ENCODE assay signal across 25 mouse cellular contexts in genomic region chr12:43920396-43920795, GRCm38 (mm10).
DNase-seq lines count a peak whose midpoint lies in the region; ATAC-seq and TF ChIP-seq lines count a peak whose summit lies in the region.
"Had no signal": no experiment of that assay in that cellular context is flagged by ENCODE, and none has a peak within 500 bp of the region (broad histone marks: within the 10 kb centered on the region; RNA-seq: fewer than 3 reads in every experiment).

No protein-coding gene starts in this region.

- in situ Hi-C loops in ES-E14 (cut with MboI; ENCODE audit: low sequenced_read_pairs in 2 of 2, unreplicated experiment in 2 of 2), result no loop called here

- H3K27me3 ChIP-seq in midbrain, embryonic 14.5 days (ENCODE audit: control insufficient read depth, insufficient read depth, low read length), result no peaks in the 10 kb centered on the region
- no peaks in the 10 kb centered on the region for H3K27me3 ChIP-seq in midbrain, postnatal 0 days (ENCODE audit: insufficient read depth, low read length)
- H3K27me3 ChIP-seq: forebrain, embryonic 13.5 days; heart, embryonic 12.5 days; heart, embryonic 15.5 days; hindbrain, embryonic 13.5 days; intestine, embryonic 15.5 days had no signal

- peak; percentile 14; the same call in 1 of the 2 replicates for ATAC-seq in midbrain, embryonic 14.5 days (ENCODE audit: low FRiP score, low TSS enrichment)
- no peak for ATAC-seq in midbrain, postnatal 0 days (ENCODE audit: low FRiP score)
- ATAC-seq: CD4-positive, CD25-positive, alpha-beta regulatory T cell, adult 4 months; forebrain, embryonic 13.5 days; hindbrain, embryonic 16.5 days; intestine, embryonic 15.5 days had no signal

- no peak for TF ChIP-seq CTCF in midbrain, postnatal 0 days (IDR thresholded peaks at IDR 0.05)

- no peaks in the 10 kb centered on the region for H3K36me3 ChIP-seq in midbrain, embryonic 14.5 days (ENCODE audit: control insufficient read depth, insufficient read depth, low read length)
- H3K36me3 ChIP-seq in midbrain, postnatal 0 days (ENCODE audit: insufficient read depth, low read length), result no peaks in the 10 kb centered on the region
- H3K36me3 ChIP-seq in ES-E14 (ENCODE audit: control insufficient read depth, insufficient read depth, low read length, poor library complexity, severe bottlenecking), result no peaks in the 10 kb centered on the region
- H3K36me3 ChIP-seq: forebrain, embryonic 10.5 days; heart, embryonic 12.5 days; heart, embryonic 15.5 days; hindbrain, embryonic 10.5 days; hindbrain, embryonic 13.5 days; intestine, embryonic 15.5 days had no signal

- no peak overlapping the region for H3K9ac ChIP-seq in midbrain, embryonic 14.5 days (replicated peaks; ENCODE audit: low read length)
- no peak overlapping the region for H3K9ac ChIP-seq in midbrain, postnatal 0 days (replicated peaks; ENCODE audit: low read length, poor library complexity, severe bottlenecking)
- no peak overlapping the region for H3K9ac ChIP-seq in ES-E14 (ENCODE audit: insufficient read depth, low read depth, low read length, poor library complexity, severe bottlenecking)
- H3K9ac ChIP-seq: forebrain, embryonic 13.5 days; heart, embryonic 12.5 days; heart, embryonic 15.5 days; hindbrain, embryonic 13.5 days; intestine, embryonic 15.5 days had no signal

- no peak overlapping the region for H3K27ac ChIP-seq in midbrain, embryonic 14.5 days (replicated peaks; ENCODE audit: low read depth, low read length)
- no peak overlapping the region for H3K27ac ChIP-seq in midbrain, postnatal 0 days (ENCODE audit: low read depth, low read length)
- H3K27ac ChIP-seq in ES-E14 (ENCODE audit: insufficient read depth, low read depth, low read length, poor library complexity, severe bottlenecking), result no peak overlapping the region; the same call in 1 of the 2 replicates
- H3K27ac ChIP-seq: forebrain, embryonic 10.5 days; forebrain, embryonic 13.5 days; heart, embryonic 15.5 days; hindbrain, embryonic 10.5 days; hindbrain, embryonic 13.5 days; intestine, embryonic 15.5 days had no signal

- no peaks in the 10 kb centered on the region for H3K9me3 ChIP-seq in midbrain, embryonic 14.5 days (ENCODE audit: control insufficient read depth, low read length)
- no peaks in the 10 kb centered on the region for H3K9me3 ChIP-seq in midbrain, postnatal 0 days (ENCODE audit: low read length)
- no peaks in the 10 kb centered on the region for H3K9me3 ChIP-seq in ES-E14 (ENCODE audit: control insufficient read depth, insufficient read depth, low read depth, low read length)
- H3K9me3 ChIP-seq: forebrain, embryonic 10.5 days; forebrain, embryonic 13.5 days; heart, embryonic 12.5 days; heart, embryonic 15.5 days; hindbrain, embryonic 10.5 days; hindbrain, embryonic 13.5 days; intestine, embryonic 15.5 days had no signal

- peaks cover 3% of the 10 kb centered on the region; the same call in 1 of the 2 replicates for H3K4me1 ChIP-seq in midbrain, embryonic 14.5 days (ENCODE audit: control insufficient read depth, insufficient read depth, low read length)
- H3K4me1 ChIP-seq in midbrain, postnatal 0 days (ENCODE audit: insufficient read depth, low read length), result no peaks in the 10 kb centered on the region
- peaks cover 3 to 5% of the 10 kb centered on the region in 2 experiments; a peak in 3 of 4 replicates for H3K4me1 ChIP-seq in ES-E14 (ENCODE audit: control insufficient read depth in 2 of 2, insufficient read depth in 2 of 2, low read length in 2 of 2, poor library complexity in 1 of 2)
- H3K4me1 ChIP-seq: forebrain, embryonic 10.5 days; forebrain, embryonic 13.5 days; heart, embryonic 12.5 days; heart, embryonic 15.5 days; hindbrain, embryonic 10.5 days; hindbrain, embryonic 13.5 days; intestine, embryonic 15.5 days had no signal

- DNase-seq in midbrain, embryonic 14.5 days, result peak; percentile 6
- DNase-seq in midbrain, postnatal 0 days (ENCODE audit: low spot score), result no peak
- DNase-seq in ES-E14 (ENCODE audit: low read depth, low spot score) (peak; percentile 54), ZHBTc4 (ENCODE audit: low read depth, low spot score) (peak; percentile 88)
- no peak for DNase-seq in cerebellum, postnatal 14 days
- DNase-seq in adrenal gland, adult 8-10 months, result no peak
- DNase-seq: adrenal gland, adult 2 months; adrenal gland, postnatal 25 days; cerebellum, adult 11-12 months; cerebellum, adult 9-10 months; cerebellum, postnatal 25 days; gastrocnemius, postnatal 25 days; heart, adult 18-20 months; heart, postnatal 10 days; heart, postnatal 36 days; kidney, adult 11 months had no signal

- H3K4me2 ChIP-seq in midbrain, embryonic 14.5 days (ENCODE audit: low read length), result no peak overlapping the region
- no peak overlapping the region for H3K4me2 ChIP-seq in midbrain, postnatal 0 days (ENCODE audit: low read depth, low read length, poor library complexity, severe bottlenecking)
- H3K4me2 ChIP-seq: forebrain, embryonic 13.5 days; heart, embryonic 12.5 days; heart, embryonic 15.5 days; hindbrain, embryonic 13.5 days; intestine, embryonic 15.5 days had no signal

- no peak overlapping the region for H3K4me3 ChIP-seq in midbrain, embryonic 14.5 days (replicated peaks; ENCODE audit: low read depth, low read length)
- H3K4me3 ChIP-seq in midbrain, postnatal 0 days (ENCODE audit: low read depth, low read length), result no peak overlapping the region
- H3K4me3 ChIP-seq in ES-E14 (ENCODE audit: insufficient read depth in 1 of 2, low read depth in 1 of 2, low read length in 2 of 2, poor library complexity in 1 of 2, severe bottlenecking in 1 of 2), result no peak overlapping the region
- H3K4me3 ChIP-seq: forebrain, embryonic 10.5 days; forebrain, embryonic 13.5 days; heart, embryonic 12.5 days; heart, embryonic 15.5 days; hindbrain, embryonic 10.5 days; hindbrain, embryonic 13.5 days; intestine, embryonic 15.5 days had no signal

- WGBS in midbrain, embryonic 14.5 days, result 55% methylated on average over 4 of the region's 4 CpGs
- WGBS in midbrain, postnatal 0 days, result 50% methylated on average over 4 of the region's 4 CpGs

TF ChIP-seq in ES-E14, 5 proteins besides CTCF, POLR2A, EP300 and RAD21:
- TF ChIP-seq HCFC1 (IDR thresholded peaks at IDR 0.05; ENCODE audit: borderline replicate concordance, insufficient read depth, low read length) (no peak), ZNF384 (IDR thresholded peaks at IDR 0.05; ENCODE audit: low read depth, low read length) (no peak), CHD2 (IDR thresholded peaks at IDR 0.05; ENCODE audit: low read depth, low read length) (no peak), ZC3H11A (IDR thresholded peaks at IDR 0.05; ENCODE audit: borderline replicate concordance, low read depth, low read length) (no peak), MAFK (IDR thresholded peaks at IDR 0.05; ENCODE audit: insufficient read depth, low read depth, low read length) (no peak)

Comparison
In these comparisons a context has a peak if more than half of its experiments do, and no peak if none do; other contexts are left out.
1. DNase-seq: peak in midbrain, embryonic 14.5 days (single experiment), ES-E14 (single experiment) and ZHBTc4 (single experiment); none in midbrain, postnatal 0 days (single experiment), cerebellum, postnatal 14 days (0 of 2) and adrenal gland, adult 8-10 months (single experiment).